In genomic region chr12:32789092-32789491, GRCm38 (mm10) we compare ENCODE assay signal across 20 mouse cellular contexts. TPM values are rescaled to one million over a fixed set of nuclear protein-coding genes. Genes with fewer than 3 reads are reported as not detected.
DNase-seq lines count a peak whose midpoint lies in the region; ATAC-seq lines count a peak whose summit lies in the region.
"Had no signal": no experiment of that assay in that cellular context is flagged by ENCODE, and none has a peak within 500 bp of the region (broad histone marks: within the 10 kb centered on the region; RNA-seq: fewer than 3 reads in every experiment).

No protein-coding gene starts in this region.

- no peak overlapping the region for H3K9ac ChIP-seq in heart, embryonic 14.5 days (ENCODE audit: low read length)
- H3K9ac ChIP-seq: embryonic facial prominence, embryonic 13.5 days; hindbrain, embryonic 13.5 days; intestine, embryonic 15.5 days had no signal

- peak; percentile 73 for ATAC-seq in heart, embryonic 14.5 days (ENCODE audit: insufficient number of reproducible peaks, insufficient read depth, low FRiP score, low read depth)
- ATAC-seq: activated CD4-positive, CD25-positive, alpha-beta regulatory T cell, adult 4 months; forebrain, embryonic 14.5 days; hindbrain, postnatal 0 days; intestine, embryonic 15.5 days; Patski had no signal

- H3K4me2 ChIP-seq in heart, embryonic 14.5 days (ENCODE audit: low read length), result no peak overlapping the region
- H3K4me2 ChIP-seq: embryonic facial prominence, embryonic 13.5 days; hindbrain, embryonic 13.5 days; intestine, embryonic 15.5 days had no signal

- WGBS in heart, embryonic 10.5 days, result 19% methylated on average over 3 of the region's 3 CpGs
- WGBS in heart, embryonic 14.5 days, result 4% methylated on average over 3 of the region's 3 CpGs

- DNase-seq in heart, adult 18-20 months, result peak; percentile 28 to 39
- DNase-seq in heart, postnatal 36 days, result no peak
- DNase-seq in heart, embryonic 10.5 days (ENCODE audit: low spot score), result peak; percentile 89
- peak; percentile 50 to 54 for DNase-seq in heart, postnatal 10 days
- no peak for DNase-seq in kidney, postnatal 10 days
- no peak for DNase-seq in left cerebral cortex, adult 8-10 months (ENCODE audit: low spot score in 2 of 2)
- DNase-seq in retina, embryonic 14.5 days (ENCODE audit: low spot score), result no peak
- DNase-seq: adrenal gland, postnatal 25 days; cerebellum, adult 18-20 months; cerebellum, adult 9-11 months; cerebellum, postnatal 36 days; kidney, adult 18-20 months had no signal

- H3K9me3 ChIP-seq in heart, embryonic 10.5 days, result no peaks in the 10 kb centered on the region
- 0 out of 2 replicates have a peak, but pooled peaks cover 3% of the 10 kb centered on the region for H3K9me3 ChIP-seq in heart, embryonic 14.5 days (ENCODE audit: control insufficient read depth, low read length)
- H3K9me3 ChIP-seq: embryonic facial prominence, embryonic 13.5 days; hindbrain, embryonic 13.5 days; intestine, embryonic 15.5 days had no signal

- no peak overlapping the region for H3K27ac ChIP-seq in heart, embryonic 10.5 days
- no peak overlapping the region for H3K27ac ChIP-seq in heart, embryonic 14.5 days (replicated peaks in 1 of 2; ENCODE audit: control insufficient read depth in 1 of 2, insufficient read depth in 1 of 2, low read depth in 2 of 2, low read length in 2 of 2)
- H3K27ac ChIP-seq: embryonic facial prominence, embryonic 13.5 days; hindbrain, embryonic 13.5 days; hindbrain, postnatal 0 days; intestine, embryonic 15.5 days had no signal

- H3K4me3 ChIP-seq in heart, embryonic 10.5 days, result no peak overlapping the region
- no peak overlapping the region for H3K4me3 ChIP-seq in heart, embryonic 14.5 days (ENCODE audit: control insufficient read depth in 1 of 2, insufficient read depth in 1 of 2, low read depth in 1 of 2, low read length in 2 of 2)
- H3K4me3 ChIP-seq: embryonic facial prominence, embryonic 13.5 days; hindbrain, embryonic 13.5 days; intestine, embryonic 15.5 days had no signal

- no peaks in the 10 kb centered on the region for H3K27me3 ChIP-seq in heart, embryonic 10.5 days (ENCODE audit: insufficient read depth, poor library complexity, severe bottlenecking)
- peaks cover 4% of the 10 kb centered on the region for H3K27me3 ChIP-seq in heart, embryonic 14.5 days (ENCODE audit: control insufficient read depth, insufficient read depth, low read length)
- H3K27me3 ChIP-seq: embryonic facial prominence, embryonic 13.5 days; hindbrain, embryonic 13.5 days; intestine, embryonic 15.5 days; Patski had no signal

- no peaks in the 10 kb centered on the region for H3K36me3 ChIP-seq in heart, embryonic 10.5 days
- H3K36me3 ChIP-seq in heart, embryonic 14.5 days (ENCODE audit: control insufficient read depth, insufficient read depth, low read length), result no peaks in the 10 kb centered on the region
- H3K36me3 ChIP-seq: embryonic facial prominence, embryonic 13.5 days; hindbrain, embryonic 13.5 days; intestine, embryonic 15.5 days had no signal

- intact Hi-C loops in heart, postnatal 36 days (cut with DNase I), result no loop called here
- intact Hi-C loops in heart, postnatal 10 days (cut with DNase I), result no loop called here

- peaks cover 11% of the 10 kb centered on the region for H3K4me1 ChIP-seq in heart, embryonic 10.5 days
- H3K4me1 ChIP-seq in heart, embryonic 14.5 days (ENCODE audit: control insufficient read depth in 2 of 2, insufficient read depth in 2 of 2, low read length in 2 of 2), result peaks cover 7 to 9% of the 10 kb centered on the region in 2 experiments; a peak in 1 of 4 replicates
- H3K4me1 ChIP-seq: embryonic facial prominence, embryonic 13.5 days; hindbrain, embryonic 13.5 days; intestine, embryonic 15.5 days had no signal

RNA-seq across cellular contexts. Expression of gene Nampt, which starts 30.3 kb away (rescaled TPM):
- 100 to 1,000 TPM; 127 to 137 TPM for total RNA-seq in heart, adult 18-20 months (2021)
- 100 to 1,000 TPM; 130 to 142 TPM for total RNA-seq in heart, postnatal 36 days (2021)
- polyA plus RNA-seq in heart, embryonic 10.5 days (2016; fragmentation: Nextera tagmentation; extraction: Ambion mirVana), result 22.2 and 28.4 TPM in 2 replicates
- polyA plus RNA-seq in heart, embryonic 14.5 days (2014; fragmentation: Nextera tagmentation; extraction: Ambion mirVana), result 18.4 and 19.8 TPM in 2 replicates
- 10 to 100 TPM; 28.6 to 52.8 TPM for total RNA-seq in heart, postnatal 10 days (2021)
- 10 to 100 TPM; 31.2 to 35.2 (median 34.0) TPM for total RNA-seq in left cerebral cortex, adult 8-10 months (2022)

Comparison
In these comparisons a context has a peak if more than half of its experiments do, and no peak if none do; other contexts are left out.
1. DNase-seq: peak in heart, adult 18-20 months (2 of 2), heart, embryonic 10.5 days (single experiment) and heart, postnatal 10 days (2 of 2); none in heart, postnatal 36 days (0 of 2), kidney, postnatal 10 days (single experiment), left cerebral cortex, adult 8-10 months (0 of 2) and retina, embryonic 14.5 days (single experiment).